Mouse (Mus musculus): ENCODE measurements around the gene Cxcl16.
"Not testable (repeated sequence)": the region's sequence is repeated elsewhere in the genome, so short reads cannot be mapped to it uniquely, and the experiment has no call there.

Gene Cxcl16

DNA sequence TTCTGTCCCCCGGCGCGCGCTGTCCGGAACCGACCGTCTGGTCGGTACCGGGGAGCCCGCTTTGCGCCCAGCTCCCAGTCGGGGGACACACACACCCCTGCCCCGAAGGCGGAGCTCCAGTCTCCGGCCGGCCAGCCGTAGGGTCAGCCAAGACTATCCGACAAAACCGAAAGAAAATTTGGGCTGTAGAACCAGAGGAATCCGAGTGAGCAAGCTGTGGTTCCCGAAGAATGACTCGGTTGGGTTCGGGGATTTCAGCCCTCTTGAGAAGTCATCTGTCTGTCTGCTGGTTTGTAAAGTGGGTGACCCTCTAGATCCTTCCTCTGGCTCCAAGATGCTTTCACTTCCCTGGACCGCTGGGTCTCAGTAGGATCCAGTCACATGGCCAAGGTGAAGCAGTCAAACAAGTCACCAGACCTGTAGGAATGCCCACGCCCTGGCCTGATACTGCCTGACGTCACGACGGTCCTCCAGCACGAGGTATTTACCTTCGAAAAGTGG, at the start of gene Cxcl16:
Cxcl16 (minus strand) TSS at position 384 of the 501 bp plus-strand sequence.
- DNase-seq, result no peak

- DNase-seq, result no peak
Measured at GRCm38 (mm10) chr11:70506962-70507515, 47.3 kb upstream of the Cxcl16 start.

DNA sequence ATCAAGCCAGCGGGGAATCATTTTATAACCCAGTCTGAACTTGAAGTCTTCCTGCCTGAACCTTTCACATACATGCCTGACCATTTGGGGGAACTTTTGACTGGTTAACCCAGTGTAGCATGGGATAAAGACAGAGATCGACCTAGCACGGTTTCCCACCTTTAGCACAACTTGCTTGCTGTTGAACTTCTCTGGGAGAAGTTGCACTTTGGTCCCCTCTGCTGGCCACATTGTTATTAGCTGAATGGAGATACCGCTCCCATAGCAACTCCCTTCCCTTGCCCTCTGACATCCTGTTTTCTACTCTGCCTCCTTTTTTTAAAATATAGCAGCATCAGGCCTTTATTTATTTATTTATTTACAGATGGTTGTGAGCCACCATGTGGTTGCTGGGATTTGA, 46.6 kb upstream of the Cxcl16 start:
- DNase-seq, result peak; percentile 51

DNA sequence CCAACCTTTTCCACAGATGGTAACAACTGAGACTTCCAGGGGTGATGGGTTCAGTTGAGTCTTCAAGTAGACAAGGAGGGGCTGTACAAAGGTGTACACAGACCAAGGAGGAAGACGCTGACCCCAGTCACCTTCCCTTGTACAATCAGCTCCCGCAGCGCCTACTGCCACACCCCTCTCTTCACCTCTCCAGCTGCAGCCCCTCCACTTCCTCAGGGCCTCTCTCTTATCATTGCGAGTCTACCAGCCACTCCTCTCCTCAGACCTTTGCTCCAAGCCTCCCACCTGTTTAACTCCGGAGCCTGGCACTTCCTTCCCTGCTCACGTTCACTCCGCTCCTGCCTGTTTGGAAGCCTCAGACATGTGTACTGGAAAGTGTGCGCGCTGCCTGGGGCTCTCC, 45.2 kb upstream of the Cxcl16 start, which contains the start of gene Tm4sf5:
Tm4sf5 (plus strand) TSS at position 275 of the 400 bp plus-strand sequence.
- DNase-seq, result no peak

- DNase-seq, result no peak
Measured at GRCm38 (mm10) chr11:70502018-70502417, 42.2 kb upstream of the Cxcl16 start.

DNA sequence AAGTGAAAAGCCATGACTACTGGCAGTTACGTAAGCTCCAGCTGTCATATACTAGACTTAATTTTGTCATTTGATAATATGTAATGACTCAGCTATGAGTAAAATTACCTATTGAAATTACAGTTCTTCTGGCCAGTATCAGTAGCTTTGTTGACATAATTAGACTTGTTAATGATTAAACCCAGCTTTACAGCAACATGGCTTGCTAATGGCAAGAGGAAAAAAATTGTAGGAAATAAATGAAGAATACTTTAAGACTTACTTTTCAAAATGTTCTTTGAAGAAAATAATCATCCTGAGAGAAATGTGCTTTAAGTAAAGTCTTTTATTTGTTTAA, 40.7 kb upstream of the Cxcl16 start:
- DNase-seq, result no peak

GRCm38 (mm10) chr11:70499566-70500475, 40.0 kb upstream of the Cxcl16 start:
- DNase-seq, result no peak

GRCm38 (mm10) chr11:70489684-70490083, 29.9 kb upstream of the Cxcl16 start:
- no peak for DNase-seq

DNA sequence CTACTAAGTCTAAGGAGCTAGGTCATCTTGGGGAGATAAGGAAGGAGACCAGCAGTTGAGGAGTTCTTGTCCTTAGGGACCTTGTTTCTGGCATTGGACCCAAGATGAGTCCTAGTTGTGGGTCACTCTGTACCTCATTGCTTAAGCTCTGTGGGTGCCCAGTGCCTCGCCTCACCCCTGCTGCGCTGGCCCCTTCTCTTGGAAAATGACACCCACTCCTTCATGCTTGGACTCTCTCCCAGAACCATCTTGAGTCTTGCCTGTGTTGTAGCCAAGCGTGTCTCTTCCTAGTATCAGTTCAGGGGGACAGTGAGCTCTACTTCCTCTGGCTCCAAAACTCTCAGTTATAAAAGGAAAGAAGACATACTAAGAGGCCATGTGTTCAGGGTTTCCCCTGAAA, 29.4 kb upstream of the Cxcl16 start:
- no peak for DNase-seq

DNA sequence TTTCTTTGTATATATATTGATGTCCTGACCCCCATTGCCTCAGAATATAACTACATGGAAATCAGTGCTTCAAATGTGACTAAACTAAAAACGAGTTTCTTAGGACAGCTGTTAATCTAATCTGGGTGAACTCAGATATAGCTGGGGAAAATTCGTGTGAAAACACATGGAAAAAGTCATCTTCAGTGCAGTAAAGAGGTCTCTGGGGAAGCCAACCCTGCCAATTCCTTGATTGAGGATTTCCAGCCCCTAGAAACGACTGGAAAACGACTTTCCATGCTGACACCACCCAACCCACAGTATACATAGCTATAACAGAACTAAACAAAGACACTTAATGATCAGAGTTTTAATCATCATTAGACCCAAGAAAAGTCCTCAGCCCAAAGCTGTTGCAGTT, 28.0 kb upstream of the Cxcl16 start:
- DNase-seq, result no peak

GRCm38 (mm10) chr11:70485498-70485897, 25.7 kb upstream of the Cxcl16 start:
- DNase-seq, result no peak

DNA sequence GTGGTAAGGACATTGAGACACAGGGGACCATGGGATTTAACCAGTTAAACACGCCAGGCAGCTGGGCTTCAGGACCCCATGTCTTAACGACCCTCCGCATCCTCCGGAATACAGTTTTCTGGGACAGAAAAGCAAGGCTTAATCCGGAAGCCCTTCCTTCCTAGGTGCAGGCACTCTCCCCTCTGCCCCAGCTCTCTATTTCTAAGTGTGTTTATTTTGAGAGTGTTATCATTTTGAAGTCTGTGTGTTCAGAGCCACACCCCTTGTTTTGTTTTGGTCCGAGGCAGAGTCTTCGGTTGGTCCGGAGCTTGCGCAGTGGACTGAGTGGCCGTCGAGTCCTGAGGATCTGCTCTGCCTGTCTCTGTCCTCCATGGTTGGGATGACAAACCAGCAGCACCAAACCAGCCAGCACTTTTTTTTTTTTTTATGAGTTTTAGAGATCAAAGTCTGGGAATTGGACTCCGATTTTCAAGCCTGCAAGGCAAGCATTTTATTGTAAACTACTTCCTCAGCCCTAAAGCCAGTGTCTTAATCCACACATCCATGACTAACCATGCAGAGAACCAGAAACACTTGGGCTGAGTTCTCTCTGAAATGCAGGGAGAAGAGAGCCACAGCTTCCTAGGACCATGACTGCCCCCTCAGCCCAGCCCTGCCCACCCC, 15.2 kb upstream of the Cxcl16 start:
- no peak for DNase-seq

GRCm38 (mm10) chr11:70473291-70473690, 13.5 kb upstream of the Cxcl16 start:
- not testable (repeated sequence) for DNase-seq

DNA sequence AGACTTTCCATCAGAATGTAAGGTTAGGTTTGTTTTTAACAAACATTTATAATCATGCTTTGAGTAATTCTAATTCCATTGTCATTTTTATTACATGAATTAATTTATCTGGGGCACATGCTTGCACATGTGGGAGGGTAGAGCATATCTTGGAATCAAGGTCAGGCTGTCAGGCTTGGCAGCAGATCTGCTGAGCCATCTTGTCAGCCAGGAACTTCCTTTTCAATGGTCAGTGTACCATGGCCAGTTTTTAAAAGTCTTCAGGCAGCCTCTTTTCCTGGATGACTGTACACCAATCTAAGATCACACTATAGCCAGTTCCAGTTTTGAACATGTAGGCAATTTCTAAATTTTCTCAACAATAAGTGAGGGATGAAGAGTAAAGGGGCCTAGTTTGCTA, 12.9 kb upstream of the Cxcl16 start:
- no peak for DNase-seq

DNA sequence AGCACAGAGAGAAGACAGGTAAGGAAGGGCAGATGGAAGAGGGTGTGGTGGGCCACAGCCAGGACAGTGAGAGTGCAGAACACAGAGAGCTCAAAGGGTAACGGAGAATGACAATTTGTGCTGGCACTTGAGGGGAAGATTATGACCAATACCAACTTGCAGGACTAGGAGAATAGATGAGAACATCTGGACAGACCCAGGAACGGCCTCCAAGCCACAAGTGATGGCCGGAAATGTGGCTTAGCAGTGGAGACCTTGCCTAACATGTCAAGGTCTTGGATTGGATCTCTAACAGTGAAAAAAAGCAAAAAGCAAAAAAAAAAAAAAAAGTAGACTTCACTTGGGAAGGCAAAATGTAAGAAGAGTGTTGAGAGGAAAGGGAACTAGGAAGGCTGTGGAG, 10.0 kb upstream of the Cxcl16 start:
- no peak for DNase-seq

DNA sequence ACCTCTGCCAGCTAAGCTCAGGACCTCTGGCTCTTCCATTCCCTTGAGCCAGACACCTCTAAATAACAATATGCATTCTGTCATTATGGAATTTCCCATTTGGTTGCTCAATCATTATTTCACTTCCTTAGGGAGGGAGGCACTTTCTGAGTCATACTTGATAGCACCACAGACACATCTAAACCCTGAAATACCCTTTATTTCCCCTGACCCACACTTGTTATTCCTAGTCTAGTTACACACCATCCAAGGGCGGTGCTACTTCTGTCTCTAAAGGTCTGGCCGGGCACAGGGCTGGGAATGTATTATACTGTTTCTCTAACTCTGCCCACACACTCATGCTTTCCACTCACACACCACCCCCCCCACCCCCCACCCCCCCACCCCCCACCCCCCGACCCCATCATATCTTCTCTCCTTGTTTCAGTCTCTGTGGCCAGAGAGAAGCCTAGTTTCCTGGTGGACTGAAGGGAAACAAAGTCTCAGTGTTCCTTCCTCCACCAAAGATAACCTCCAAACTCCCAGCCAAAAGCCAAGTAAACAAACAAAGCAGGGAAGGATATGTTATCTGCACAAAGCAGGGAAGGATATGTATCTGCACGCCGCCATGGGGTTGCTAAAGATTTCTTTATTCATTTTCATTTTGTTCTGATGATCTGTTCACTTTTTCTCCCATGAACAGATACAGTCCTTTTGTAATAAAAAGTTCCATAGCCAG, 8.3 kb upstream of the Cxcl16 start:
- no peak for DNase-seq

DNA sequence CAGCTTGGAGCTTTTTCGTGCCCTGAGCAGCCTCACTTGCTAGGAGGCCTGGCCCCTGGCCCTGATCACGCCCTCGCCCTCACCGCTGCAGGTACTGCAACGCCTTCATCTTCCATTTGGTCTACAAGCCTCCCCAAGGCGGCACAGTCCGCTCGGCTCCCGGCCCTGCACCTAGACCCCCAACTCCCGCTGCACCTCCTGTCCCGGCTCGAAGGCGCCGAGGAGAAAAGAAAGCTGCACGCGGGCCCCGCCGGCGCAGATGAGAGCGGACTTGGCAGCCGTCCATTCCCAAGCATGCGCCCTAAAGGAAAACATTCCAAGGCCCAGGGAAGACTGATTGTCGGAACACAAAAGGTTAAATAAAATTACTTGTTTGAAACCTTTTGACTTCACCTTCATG, 6.0 kb upstream of the Cxcl16 start:
- peak; percentile 46 for DNase-seq

DNA sequence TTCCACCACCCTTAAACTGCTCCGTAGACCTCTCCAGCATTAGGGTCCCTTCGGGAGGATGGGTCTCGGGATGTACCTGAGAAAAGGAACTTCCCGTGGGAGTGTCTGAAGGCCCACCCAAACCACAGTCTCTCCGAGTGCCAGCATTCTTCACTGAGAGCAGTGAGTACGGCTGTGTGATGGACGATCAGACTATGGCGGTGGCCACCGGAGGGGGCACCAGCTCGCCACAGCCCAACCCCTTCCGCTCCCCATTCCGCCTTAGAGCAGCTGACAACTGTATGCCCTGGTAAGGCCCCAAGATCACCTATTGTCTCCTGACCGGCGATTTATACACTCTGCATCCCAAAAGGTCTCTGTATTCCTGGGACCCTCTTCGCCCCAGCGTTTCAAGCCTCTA, 5.4 kb upstream of the Cxcl16 start:
- no peak for DNase-seq

GRCm38 (mm10) chr11:70463970-70464369, 4.2 kb upstream of the Cxcl16 start:
- no peak for DNase-seq

GRCm38 (mm10) chr11:70458688-70459600, 840 bp downstream of the Cxcl16 start, which contains the start of gene Zmynd15:
Gene Zmynd15, plus strand, starts transcription at chr11:70459433.
- DNase-seq, result no peak

DNA sequence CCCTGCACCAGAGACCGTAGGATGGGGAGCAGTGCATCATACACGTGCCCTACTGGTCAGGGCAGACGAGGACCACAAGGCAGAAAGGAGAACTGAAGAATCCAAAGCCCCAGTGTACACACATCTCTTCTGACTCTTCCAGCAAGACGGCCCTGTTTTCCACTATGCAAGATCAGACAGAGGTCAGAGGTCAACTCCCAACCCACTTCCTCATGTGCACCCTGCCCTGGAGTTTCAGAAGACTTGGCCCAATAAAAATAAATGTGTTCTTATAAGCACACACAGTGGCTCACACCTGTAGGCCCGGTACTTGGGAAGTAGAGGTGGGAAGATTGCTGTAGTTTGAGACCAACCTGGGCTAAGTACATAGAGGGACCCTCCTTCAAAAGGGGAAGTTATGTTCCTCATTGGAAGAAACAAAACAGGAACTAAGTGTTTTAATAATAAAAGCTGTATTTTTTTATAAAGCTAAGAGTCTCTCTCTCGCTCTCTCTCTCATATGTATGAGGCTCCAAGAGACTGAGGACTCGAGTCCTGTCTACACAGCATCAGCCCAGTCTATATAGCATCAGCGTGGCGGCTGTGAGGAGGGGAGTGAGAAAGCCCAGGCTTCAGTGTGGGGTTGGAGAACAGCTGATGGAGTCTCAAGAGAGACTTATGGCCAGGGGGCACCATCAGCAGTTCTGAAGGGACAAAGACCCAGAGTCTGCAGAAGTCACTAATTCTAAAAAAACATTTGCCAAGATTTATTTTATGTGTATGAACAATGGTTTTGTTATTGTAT, 6.3 kb downstream of the Cxcl16 start:
- no peak for DNase-seq
